Mouse (Mus musculus): Measurements from ENCODE around the gene Tomm22. TPM values are rescaled to one million over a fixed set of nuclear protein-coding genes. Genes with fewer than 3 reads are reported as not detected.
"Not testable (repeated sequence)": the region's sequence is repeated elsewhere in the genome, so short reads cannot be mapped to it uniquely, and the experiment has no call there.

Tomm22 gene
- total RNA-seq (2021): 82.7 and 113 TPM in 2 replicates
- long read RNA-seq, transcript Tomm22-201 (4 exons, 1,569 nt): major isoform, 63 of 67 reads
- long read RNA-seq, partial matches to known transcripts: 3 of 67 reads
- long read RNA-seq, other reads (novel, unspliced or antisense): 1 of 67 reads

- peak; percentile 89 for DNase-seq
Observed at GRCm38 (mm10) chr15:79670249-79670971, at the start of gene Tomm22. Tomm22 (plus strand) TSS chr15:79670861.

GRCm38 (mm10) chr15:79630471-79630870, 40.2 kb upstream of the Tomm22 start:
- DNase-seq: no peak

- DNase-seq: no peak
Observed at GRCm38 (mm10) chr15:79641135-79641817, 29.4 kb upstream of the Tomm22 start.

- DNase-seq: no peak
Observed at GRCm38 (mm10) chr15:79645483-79645882, 25.2 kb upstream of the Tomm22 start.

- DNase-seq: no peak
Observed at GRCm38 (mm10) chr15:79648130-79648529, 22.5 kb upstream of the Tomm22 start.

DNA sequence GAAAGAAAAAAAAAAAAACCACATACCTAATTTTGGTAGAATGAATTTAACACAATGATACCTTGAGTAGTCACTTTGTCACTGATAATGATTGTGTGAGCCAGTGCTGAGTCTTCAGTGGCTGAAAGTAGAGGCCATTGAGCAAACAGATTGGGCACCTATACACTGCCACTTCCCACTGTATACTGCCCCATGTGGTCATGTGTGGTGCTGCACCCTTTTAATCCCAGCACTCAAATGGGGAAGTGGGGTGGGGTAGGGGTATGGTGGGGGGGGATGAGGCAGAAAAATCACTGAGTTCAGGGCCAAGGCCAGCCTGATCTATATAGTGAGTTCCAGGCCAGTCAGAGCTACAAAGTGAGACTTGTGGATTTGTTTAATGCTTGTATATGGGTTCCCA, 20.1 kb upstream of the Tomm22 start:
- peak; percentile 34 for DNase-seq

- no peak for DNase-seq
Observed at GRCm38 (mm10) chr15:79651481-79651880, 19.2 kb upstream of the Tomm22 start.

DNA sequence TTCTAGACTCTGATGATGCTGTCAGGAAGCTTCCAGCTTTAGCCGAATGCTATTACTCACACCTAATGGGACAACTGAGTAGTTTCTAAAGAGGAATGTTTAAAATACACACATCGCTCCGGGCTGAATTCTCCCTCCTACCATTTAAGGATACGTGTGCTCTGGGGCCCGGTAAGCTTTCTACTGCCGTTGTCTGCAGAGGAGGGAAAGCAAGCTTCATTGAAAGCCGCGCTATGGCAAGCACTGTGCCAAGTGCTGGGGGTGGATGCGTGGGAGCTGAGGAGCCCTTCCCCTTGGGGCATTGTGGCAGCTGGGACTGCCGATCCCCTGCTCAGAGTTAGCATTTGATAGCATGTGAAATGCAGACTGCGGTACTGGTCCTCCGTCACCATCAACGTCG, 14.2 kb upstream of the Tomm22 start:
- DNase-seq: no peak

GRCm38 (mm10) chr15:79657837-79658530, 12.7 kb upstream of the Tomm22 start:
- peak; percentile 77 for DNase-seq

DNA sequence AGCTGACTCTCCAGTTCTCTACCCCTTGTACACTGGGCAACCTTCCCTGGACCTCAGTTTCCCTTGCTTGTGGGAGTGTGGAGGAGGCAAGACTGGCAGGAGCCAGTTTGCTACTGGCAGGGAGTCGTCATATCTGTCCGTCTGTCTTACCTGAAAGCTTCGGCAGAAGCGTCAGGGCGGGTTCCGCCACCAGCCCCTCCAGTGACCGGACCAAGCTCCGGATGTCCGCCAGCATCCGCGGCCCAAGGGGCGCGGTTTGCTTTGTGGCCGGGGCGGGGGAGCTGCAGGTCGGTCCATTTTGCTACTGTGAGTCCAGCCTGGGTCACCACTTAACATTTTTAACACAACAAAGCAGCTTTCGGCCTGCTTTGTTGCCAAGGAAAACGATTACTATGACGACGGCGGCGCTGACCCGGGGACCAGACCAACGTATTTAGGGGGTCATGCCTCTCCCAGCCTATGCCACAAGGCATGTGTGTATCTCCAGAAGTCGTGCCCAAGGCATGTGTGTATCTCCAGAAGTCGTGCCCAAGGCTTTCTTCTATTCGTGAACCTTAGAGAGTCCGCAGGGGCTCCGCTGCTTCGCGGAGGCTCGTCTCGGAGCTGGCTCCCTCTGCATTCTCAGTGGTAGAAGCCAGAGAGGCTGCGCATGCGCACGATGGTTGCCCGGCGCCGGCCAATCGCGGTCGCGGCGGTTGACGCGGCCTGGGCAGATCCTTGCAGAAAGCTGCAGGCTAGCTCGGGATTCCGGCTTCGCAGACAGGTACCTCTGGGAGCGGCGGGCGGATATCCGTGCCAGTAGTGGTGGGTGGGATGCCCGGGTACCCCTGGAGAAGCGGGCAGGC, 11.9 kb upstream of the Tomm22 start, which contains the start of the genes Fam227a and Cby1:
Gene Fam227a (minus strand): TSS at position 426 of the 845 bp plus-strand sequence.
Gene Cby1 (plus strand): TSS at position 669 of the 845 bp plus-strand sequence.
- peak; percentile 98 for DNase-seq

DNA sequence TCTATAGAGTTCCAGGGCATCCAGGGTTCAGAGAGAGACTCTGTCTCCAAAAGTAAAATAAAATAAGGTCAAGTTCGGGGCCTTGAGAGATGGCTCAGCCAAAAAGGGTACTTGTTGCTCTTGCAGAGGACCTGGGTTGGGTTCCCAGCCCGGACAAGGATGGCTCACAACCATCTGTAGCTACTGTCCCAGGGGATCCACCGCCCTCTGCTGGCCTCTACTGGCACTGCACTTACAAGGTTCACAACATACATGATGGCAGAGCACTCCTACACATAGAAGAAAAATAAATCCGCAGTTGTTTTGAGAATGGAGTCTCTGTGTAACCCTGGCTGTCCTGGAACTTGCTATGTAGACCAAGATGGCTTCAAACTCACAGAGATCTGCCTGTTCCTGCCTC, 8.8 kb upstream of the Tomm22 start:
- peak; percentile 27 for DNase-seq

GRCm38 (mm10) chr15:79664666-79665065, 6.0 kb upstream of the Tomm22 start:
- no peak for DNase-seq

DNA sequence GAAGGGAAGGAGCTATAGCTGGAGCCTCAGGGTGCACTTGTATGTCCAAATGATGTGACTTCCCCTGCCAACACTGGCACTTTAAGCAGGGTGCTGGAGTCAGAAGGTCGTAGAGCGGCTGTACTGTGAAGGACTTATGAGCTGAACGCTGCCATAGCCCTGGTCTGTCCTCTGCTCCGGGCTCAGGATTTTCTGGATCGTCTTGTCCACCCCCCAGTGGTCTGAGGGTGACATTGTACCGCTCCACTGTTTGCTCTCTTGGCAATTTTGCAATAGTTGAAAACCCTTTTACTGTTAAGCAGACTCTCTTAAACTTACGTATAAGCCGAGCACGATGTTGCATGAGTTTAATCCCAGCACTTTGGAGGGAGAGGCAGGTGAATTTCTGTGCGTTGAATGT, 1.5 kb upstream of the Tomm22 start:
- no peak for DNase-seq

GRCm38 (mm10) chr15:79670972-79671299, 275 bp downstream of the Tomm22 start:
- DNase-seq: no peak

DNA sequence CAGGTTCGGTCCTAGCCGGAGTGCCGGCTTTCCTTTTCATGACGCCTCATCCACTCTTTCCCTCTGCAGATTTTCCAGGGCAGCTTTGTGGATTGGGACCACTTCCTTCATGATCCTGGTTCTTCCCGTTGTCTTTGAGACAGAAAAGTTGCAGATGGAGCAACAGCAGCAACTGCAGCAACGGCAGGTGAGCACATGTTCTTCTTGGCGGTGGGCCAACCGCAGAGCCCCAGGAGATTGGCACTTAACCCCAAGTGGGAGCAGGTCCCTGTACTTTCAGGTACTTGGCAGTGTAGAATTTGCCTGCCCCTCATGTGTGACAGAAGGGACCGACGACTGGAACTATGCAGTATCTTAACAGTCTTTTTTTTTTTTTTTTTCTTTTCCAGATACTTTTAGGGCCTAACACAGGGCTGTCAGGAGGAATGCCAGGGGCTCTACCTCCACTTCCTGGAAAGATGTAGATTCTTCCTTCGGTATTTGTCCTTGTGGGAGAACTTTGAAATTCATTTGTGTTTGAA, 1.2 kb downstream of the Tomm22 start:
- not testable (repeated sequence) for DNase-seq

DNA sequence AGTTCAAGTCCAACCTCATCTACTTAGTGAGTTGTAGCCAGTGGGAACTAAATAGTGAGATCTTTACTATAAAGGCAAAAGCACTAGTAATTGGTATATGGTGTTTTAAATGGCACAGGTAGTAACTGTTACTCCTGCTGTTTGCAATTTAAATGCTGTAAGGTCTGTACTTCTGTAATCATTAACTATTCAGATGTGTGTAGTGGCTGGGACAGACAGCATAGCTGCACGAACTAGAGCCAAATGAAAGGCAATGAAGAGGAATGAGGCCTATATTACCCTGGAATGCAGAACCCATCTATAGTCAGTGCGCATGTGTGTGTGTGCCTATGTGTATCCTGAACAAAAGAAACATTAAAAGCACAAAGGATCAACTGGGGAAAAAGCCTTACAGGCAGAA, 7.3 kb downstream of the Tomm22 start:
- DNase-seq: no peak

- no peak for DNase-seq
Observed at GRCm38 (mm10) chr15:79681973-79682372, 11.3 kb downstream of the Tomm22 start.

GRCm38 (mm10) chr15:79683146-79683545, 12.5 kb downstream of the Tomm22 start:
- no peak for DNase-seq

- peak; percentile 31 for DNase-seq
Observed at GRCm38 (mm10) chr15:79683707-79684465, 13.2 kb downstream of the Tomm22 start.

DNA sequence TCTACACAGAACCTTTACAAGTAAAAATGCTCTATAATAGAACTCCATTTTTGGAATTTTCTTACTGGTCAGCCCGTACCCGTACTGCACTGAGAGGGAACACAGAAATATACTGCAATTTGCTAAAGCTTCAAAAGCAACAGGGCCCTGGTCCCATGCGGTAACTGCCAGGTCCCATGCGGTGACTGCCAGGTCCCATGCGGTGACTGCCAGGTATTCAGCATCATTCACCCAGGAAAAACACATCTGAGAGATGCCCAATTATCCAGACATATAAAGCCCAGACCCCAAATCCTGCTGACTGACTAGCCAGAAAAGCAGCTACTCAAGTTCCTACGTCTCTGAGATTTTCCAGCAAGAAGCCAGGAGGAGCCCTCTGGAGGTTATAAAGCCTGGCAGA, 14.0 kb downstream of the Tomm22 start:
- DNase-seq: no peak

DNA sequence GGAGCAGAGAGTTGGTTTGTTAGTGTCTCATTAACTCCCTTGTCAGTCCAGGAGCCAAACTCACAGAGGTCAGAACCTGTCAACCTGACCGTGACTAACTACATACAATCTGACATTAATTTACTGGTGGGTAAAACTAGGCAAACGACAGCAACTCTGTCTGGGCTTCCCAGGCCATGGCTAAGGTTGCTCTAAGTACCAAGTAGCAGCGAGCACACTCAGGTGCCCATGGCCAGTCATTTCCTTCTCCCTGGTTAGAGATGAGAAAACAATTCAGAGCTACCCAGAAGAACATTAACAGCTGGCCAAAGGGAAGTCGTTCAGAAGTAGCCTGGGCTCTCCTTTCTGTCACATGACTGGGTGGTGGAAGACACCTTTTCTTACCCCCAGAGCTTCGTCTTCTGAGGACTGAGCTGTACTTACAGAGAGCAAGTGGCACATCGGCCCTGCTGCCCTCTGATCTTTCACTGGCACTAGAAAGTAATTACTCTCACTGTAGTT, 14.5 kb downstream of the Tomm22 start:
- DNase-seq: no peak
